Mouse (Mus musculus): ENCODE measurements at regions not wholly inside any gene's neighbourhood (a gene's known extent, or its start where the extent isn't known, plus 50 kb on each side); places are given as distances from the start of the nearest gene placed in this dataset.

GRCm38 (mm10) chr7:72835423-72835822 is 529.0 kb upstream of the Mctp2 start:
- no peak for TF ChIP-seq CTCF (conservative IDR thresholded peaks at IDR 0.05; ENCODE audit: insufficient read depth, insufficient read length, low read depth, low read length)
- Histone ChIP-seq H3K4me3 (ENCODE audit: insufficient read depth, low read depth, low read length) (no peak overlapping the region), H3K36me3 (ENCODE audit: control insufficient read depth, insufficient read depth, low read length) (no peaks in the 10 kb centered on the region), H3K27me3 (replicated peaks; ENCODE audit: control insufficient read depth, insufficient read depth, low read length) (no peaks in the 10 kb centered on the region), H3K27ac (ENCODE audit: insufficient read depth, low read depth, low read length) (no peak overlapping the region), H3K4me1 (ENCODE audit: control insufficient read depth, insufficient read depth, low read length) (no peaks in the 10 kb centered on the region)
- WGBS, result 78% methylated on average over 1 of the region's 1 CpGs
- no peak for DNase-seq

GRCm38 (mm10) chr7:72836026-72836425 is 529.6 kb upstream of the Mctp2 start:
- no peak for TF ChIP-seq POLR2A (IDR thresholded peaks at IDR 0.05; ENCODE audit: low read depth, low read length)
- TF ChIP-seq CTCF (conservative IDR thresholded peaks at IDR 0.05; ENCODE audit: insufficient read depth, insufficient read length, low read depth, low read length), result no peak
- DNase-seq, result no peak
- 71% methylated on average over 4 of the region's 4 CpGs for WGBS
- no peak overlapping the region for H3K27ac ChIP-seq (ENCODE audit: insufficient read depth, low read depth, low read length)
- no peaks in the 10 kb centered on the region for H3K27me3 ChIP-seq (replicated peaks; ENCODE audit: control insufficient read depth, insufficient read depth, low read length)
- no peaks in the 10 kb centered on the region for H3K36me3 ChIP-seq (ENCODE audit: control insufficient read depth, insufficient read depth, low read length)
- no peak overlapping the region for H3K4me3 ChIP-seq (ENCODE audit: insufficient read depth, low read depth, low read length)
- no peaks in the 10 kb centered on the region for H3K4me1 ChIP-seq (ENCODE audit: control insufficient read depth, insufficient read depth, low read length)

- H3K36me3 ChIP-seq (ENCODE audit: control insufficient read depth, insufficient read depth, low read length), result no peaks in the 10 kb centered on the region
- no peak for DNase-seq
- TF ChIP-seq POLR2A (IDR thresholded peaks at IDR 0.05; ENCODE audit: low read depth, low read length) (no peak), CTCF (conservative IDR thresholded peaks at IDR 0.05; ENCODE audit: insufficient read depth, insufficient read length, low read depth, low read length) (no peak)
- H3K27me3 ChIP-seq (replicated peaks; ENCODE audit: control insufficient read depth, insufficient read depth, low read length), result no peaks in the 10 kb centered on the region
- H3K4me3 ChIP-seq (ENCODE audit: insufficient read depth, low read depth, low read length), result no peak overlapping the region
- no peak overlapping the region for H3K27ac ChIP-seq (ENCODE audit: insufficient read depth, low read depth, low read length)
- H3K4me1 ChIP-seq (ENCODE audit: control insufficient read depth, insufficient read depth, low read length), result no peaks in the 10 kb centered on the region
- WGBS, result 85% methylated on average over 6 of the region's 6 CpGs
Observed at GRCm38 (mm10) chr7:72836457-72836985, 530.1 kb upstream of the Mctp2 start.

GRCm38 (mm10) chr7:72837992-72838655 is 531.7 kb upstream of the Mctp2 start:
- DNase-seq, result no peak
- no peak overlapping the region for H3K4me3 ChIP-seq (ENCODE audit: insufficient read depth, low read depth, low read length)
- no peaks in the 10 kb centered on the region for H3K36me3 ChIP-seq (ENCODE audit: control insufficient read depth, insufficient read depth, low read length)
- H3K27ac ChIP-seq (ENCODE audit: insufficient read depth, low read depth, low read length), result no peak overlapping the region
- WGBS, result 71% methylated on average over 6 of the region's 6 CpGs
- H3K4me1 ChIP-seq (ENCODE audit: control insufficient read depth, insufficient read depth, low read length), result no peaks in the 10 kb centered on the region
- no peaks in the 10 kb centered on the region for H3K27me3 ChIP-seq (replicated peaks; ENCODE audit: control insufficient read depth, insufficient read depth, low read length)
- TF ChIP-seq CTCF (conservative IDR thresholded peaks at IDR 0.05; ENCODE audit: insufficient read depth, insufficient read length, low read depth, low read length), result no peak
- TF ChIP-seq POLR2A (IDR thresholded peaks at IDR 0.05; ENCODE audit: low read depth, low read length), result no peak

GRCm38 (mm10) chr7:72851346-72851745 is 524.0 kb upstream of the Rgma start:
- no peak for DNase-seq
- WGBS, result 93% methylated on average over 1 of the region's 1 CpGs

GRCm38 (mm10) chr7:72854501-72855002 is 520.8 kb upstream of the Rgma start:
- WGBS, result 70% methylated on average over 2 of the region's 2 CpGs
- Histone ChIP-seq H3K27me3 (replicated peaks; ENCODE audit: control insufficient read depth, insufficient read depth, low read length) (no peaks in the 10 kb centered on the region), H3K36me3 (ENCODE audit: control insufficient read depth, insufficient read depth, low read length) (no peaks in the 10 kb centered on the region), H3K4me3 (ENCODE audit: insufficient read depth, low read depth, low read length) (no peak overlapping the region), H3K4me1 (ENCODE audit: control insufficient read depth, insufficient read depth, low read length) (no peaks in the 10 kb centered on the region), H3K27ac (ENCODE audit: insufficient read depth, low read depth, low read length) (no peak overlapping the region)
- DNase-seq, result no peak
- TF ChIP-seq POLR2A (IDR thresholded peaks at IDR 0.05; ENCODE audit: low read depth, low read length) (no peak), CTCF (conservative IDR thresholded peaks at IDR 0.05; ENCODE audit: insufficient read depth, insufficient read length, low read depth, low read length) (no peak)

More at GRCm38 (mm10) chr7:72851346-72851745, 524.0 kb upstream of the Rgma start:
- no peak overlapping the region for H3K4me3 ChIP-seq (ENCODE audit: insufficient read depth, low read depth, low read length)
- H3K4me1 ChIP-seq (ENCODE audit: control insufficient read depth, insufficient read depth, low read length), result no peaks in the 10 kb centered on the region
- no peak overlapping the region for H3K27ac ChIP-seq (ENCODE audit: insufficient read depth, low read depth, low read length)
- no peaks in the 10 kb centered on the region for H3K27me3 ChIP-seq (replicated peaks; ENCODE audit: control insufficient read depth, insufficient read depth, low read length)
- H3K36me3 ChIP-seq (ENCODE audit: control insufficient read depth, insufficient read depth, low read length), result no peaks in the 10 kb centered on the region
- TF ChIP-seq POLR2A (IDR thresholded peaks at IDR 0.05; ENCODE audit: low read depth, low read length) (no peak), CTCF (conservative IDR thresholded peaks at IDR 0.05; ENCODE audit: insufficient read depth, insufficient read length, low read depth, low read length) (no peak)

- Histone ChIP-seq H3K4me3 (ENCODE audit: insufficient read depth, low read depth, low read length) (no peak overlapping the region), H3K4me1 (ENCODE audit: control insufficient read depth, insufficient read depth, low read length) (no peaks in the 10 kb centered on the region), H3K36me3 (ENCODE audit: control insufficient read depth, insufficient read depth, low read length) (no peaks in the 10 kb centered on the region), H3K27ac (ENCODE audit: insufficient read depth, low read depth, low read length) (no peak overlapping the region), H3K27me3 (replicated peaks; ENCODE audit: control insufficient read depth, insufficient read depth, low read length) (no peaks in the 10 kb centered on the region)
- TF ChIP-seq POLR2A (IDR thresholded peaks at IDR 0.05; ENCODE audit: low read depth, low read length) (no peak), CTCF (conservative IDR thresholded peaks at IDR 0.05; ENCODE audit: insufficient read depth, insufficient read length, low read depth, low read length) (no peak)
- 76% methylated on average over 6 of the region's 6 CpGs for WGBS
- DNase-seq, result no peak
Observed at GRCm38 (mm10) chr7:72866966-72867754, 508.1 kb upstream of the Rgma start.

Data from kidney, adult 2 months (tissue).